Mouse (Mus musculus): Measurements from ENCODE around the gene Ceacam9. TPM values are rescaled to one million over a fixed set of nuclear protein-coding genes. Genes with fewer than 3 reads are reported as not detected.
"Not testable (repeated sequence)": the region's sequence is repeated elsewhere in the genome, so short reads cannot be mapped to it uniquely, and the experiment has no call there.

The Ceacam9 gene
- polyA plus RNA-seq, 1 experiment, result not detected

DNA sequence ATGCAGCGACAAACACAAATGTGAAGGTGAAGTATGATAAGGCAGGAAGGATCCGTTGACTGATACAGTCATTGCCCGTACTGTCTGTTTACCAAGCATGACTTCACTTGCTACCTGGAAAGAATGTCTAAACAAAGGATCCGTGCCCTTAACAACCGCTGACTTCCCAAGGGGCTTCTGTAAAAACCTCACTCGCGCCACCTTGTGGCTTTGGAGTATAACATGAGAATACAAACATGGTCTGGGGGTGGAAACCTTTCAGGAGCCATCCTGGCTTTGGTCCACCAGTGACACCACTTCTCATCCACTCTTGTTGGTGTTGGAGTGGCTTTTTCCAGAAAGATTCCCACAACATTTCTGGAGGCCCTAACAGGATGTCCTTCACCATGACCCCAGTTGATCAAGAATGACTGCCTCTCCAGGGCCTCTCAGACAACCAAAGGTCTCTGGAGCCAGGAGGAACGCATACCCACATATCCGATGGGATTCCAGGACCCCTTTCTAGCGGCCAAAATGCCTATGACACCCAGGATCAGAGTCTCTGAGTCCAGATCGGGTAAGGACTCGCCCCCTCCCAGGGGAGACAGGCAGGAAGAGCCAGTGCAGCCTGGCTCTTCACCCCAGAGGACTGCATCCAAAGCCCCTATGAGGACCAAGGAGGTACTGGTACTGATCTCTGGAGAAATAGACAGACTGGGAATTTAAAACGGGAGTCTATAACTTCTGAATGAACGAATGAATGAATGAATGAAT is 7.0 kb downstream of the Ceacam9 start:
- peak overlapping the region; percentile 22 for H3K27ac ChIP-seq (replicated peaks; ENCODE audit: low read depth, low read length)

GRCm38 (mm10) chr7:16729563-16729962 is 7.8 kb downstream of the Ceacam9 start:
- H3K4me1 ChIP-seq (ENCODE audit: control insufficient read depth, insufficient read depth, insufficient read length, low read length), result peaks cover 10% of the 10 kb centered on the region
- not testable (repeated sequence) for H3K4me3 ChIP-seq (ENCODE audit: insufficient read depth, low read depth, low read length); H3K27ac ChIP-seq (replicated peaks; ENCODE audit: low read depth, low read length)

More for the DNA sequence above, 7.0 kb downstream of the Ceacam9 start:
- peaks cover 10% of the 10 kb centered on the region for H3K4me1 ChIP-seq (ENCODE audit: control insufficient read depth, insufficient read depth, insufficient read length, low read length)
- no peak overlapping the region for H3K4me3 ChIP-seq (ENCODE audit: insufficient read depth, low read depth, low read length)

DNA sequence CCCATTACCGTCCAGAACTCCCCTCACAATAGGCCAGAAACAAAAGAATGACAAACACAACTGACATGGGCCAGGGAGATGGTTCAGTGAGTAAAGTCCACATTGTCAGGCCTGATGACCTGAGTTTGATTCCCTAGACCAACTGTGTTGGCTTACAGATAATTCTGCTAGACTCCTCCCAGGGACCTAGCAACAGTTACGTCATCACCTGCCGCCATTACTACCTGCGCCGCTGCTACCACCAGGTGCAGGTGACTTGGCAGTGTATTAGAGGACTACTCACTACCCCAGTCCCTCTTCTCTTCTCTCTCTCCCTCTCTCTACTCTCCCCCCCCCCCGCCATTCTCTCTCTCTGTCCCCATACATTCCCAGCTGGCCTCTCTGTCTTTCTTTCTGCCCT is 9.1 kb downstream of the Ceacam9 start:
- H3K27ac ChIP-seq (replicated peaks; ENCODE audit: low read depth, low read length), result no peak overlapping the region
- peaks cover 10% of the 10 kb centered on the region for H3K4me1 ChIP-seq (ENCODE audit: control insufficient read depth, insufficient read depth, insufficient read length, low read length)
- no peak overlapping the region for H3K4me3 ChIP-seq (ENCODE audit: insufficient read depth, low read depth, low read length)

- H3K4me3 ChIP-seq (ENCODE audit: insufficient read depth, low read depth, low read length), result no peak overlapping the region
- no peak overlapping the region for H3K27ac ChIP-seq (replicated peaks; ENCODE audit: low read depth, low read length)
- peaks cover 10% of the 10 kb centered on the region for H3K4me1 ChIP-seq (ENCODE audit: control insufficient read depth, insufficient read depth, insufficient read length, low read length)
These were observed 10.2 kb downstream of the Ceacam9 start for GRCm38 (mm10) chr7:16731893-16732422.

GRCm38 (mm10) chr7:16737606-16738072 is 15.9 kb downstream of the Ceacam9 start:
- H3K4me1 ChIP-seq (ENCODE audit: control insufficient read depth, insufficient read depth, insufficient read length, low read length), result peaks cover 4% of the 10 kb centered on the region; the same call in 1 of the 2 replicates
- H3K4me3 ChIP-seq (ENCODE audit: insufficient read depth, low read depth, low read length), result peak overlapping the region; percentile 79

DNA sequence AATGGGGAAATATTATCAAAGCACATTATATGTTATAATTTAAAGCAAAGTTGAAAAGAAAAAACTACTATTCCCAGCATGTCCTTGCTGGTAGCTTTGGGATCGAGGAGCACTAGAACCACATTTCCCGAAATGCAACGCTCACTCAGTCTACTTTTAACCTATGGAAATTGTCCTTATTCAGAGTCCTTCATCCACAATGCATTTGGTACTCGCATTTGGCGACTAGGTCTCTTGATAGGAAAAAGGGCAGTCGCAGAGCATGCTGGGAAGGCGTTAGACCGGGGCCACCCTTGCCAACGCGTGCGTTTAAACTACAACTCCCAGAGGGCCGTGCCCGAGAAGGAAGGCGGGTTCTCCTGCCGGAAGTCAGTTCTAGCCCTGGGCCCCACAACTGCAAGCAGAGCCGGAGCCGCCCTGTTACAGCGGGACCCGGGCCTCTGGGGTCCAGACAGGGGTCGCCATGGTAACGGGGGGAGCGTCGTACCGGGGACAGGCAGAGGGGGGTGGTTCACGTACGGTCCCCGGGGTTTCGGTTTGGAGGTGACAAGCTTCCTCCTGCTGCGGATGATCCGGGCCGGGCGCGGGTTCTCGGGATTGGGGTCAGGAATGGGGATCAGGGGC is 16.5 kb downstream of the Ceacam9 start, which contains the start of gene Ap2s1:
TSS of gene Ap2s1 (plus strand) at position 338 of the 624 bp plus-strand sequence.
- Histone ChIP-seq H3K4me1 (ENCODE audit: control insufficient read depth, insufficient read depth, insufficient read length, low read length) (peaks cover 4% of the 10 kb centered on the region; the same call in 1 of the 2 replicates), H3K27ac (replicated peaks; ENCODE audit: low read depth, low read length) (peak within 1 kb of the TSS; percentile 9), H3K4me3 (ENCODE audit: insufficient read depth, low read depth, low read length) (peak within 1 kb of the TSS; percentile 79)

More at GRCm38 (mm10) chr7:16737606-16738072, 15.9 kb downstream of the Ceacam9 start:
- H3K27ac ChIP-seq (replicated peaks; ENCODE audit: low read depth, low read length), result no peak overlapping the region

DNA sequence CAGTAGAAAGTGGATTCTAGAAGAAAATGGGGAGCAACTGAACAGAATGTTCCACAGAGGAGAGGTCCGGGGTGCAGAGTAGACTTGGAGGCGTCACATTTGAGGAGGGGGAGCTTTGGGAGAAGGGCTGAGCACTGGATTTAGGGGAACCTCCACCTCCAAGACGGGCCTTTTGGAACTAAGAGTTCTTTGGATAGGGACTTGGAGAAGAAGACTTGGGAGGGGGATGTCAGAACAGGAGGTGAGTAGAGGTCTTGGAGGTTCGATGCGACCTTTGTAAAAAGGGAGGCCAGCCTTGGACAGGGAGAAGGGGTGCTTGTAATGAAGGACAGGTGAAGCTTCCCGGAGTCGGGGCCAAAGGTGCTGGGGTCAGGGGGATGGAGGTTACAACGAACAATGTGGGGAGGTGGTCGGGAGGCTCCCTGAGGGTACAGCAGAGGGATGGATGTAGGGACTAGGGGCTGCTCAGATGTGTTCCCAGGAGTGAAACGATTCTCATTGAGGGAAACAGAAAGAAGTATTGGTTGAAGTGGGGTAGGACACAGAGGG is 17.4 kb downstream of the Ceacam9 start:
- H3K4me3 ChIP-seq (ENCODE audit: insufficient read depth, low read depth, low read length), result peak overlapping the region; percentile 79
- peaks cover 4% of the 10 kb centered on the region; the same call in 1 of the 2 replicates for H3K4me1 ChIP-seq (ENCODE audit: control insufficient read depth, insufficient read depth, insufficient read length, low read length)
- H3K27ac ChIP-seq (replicated peaks; ENCODE audit: low read depth, low read length), result no peak overlapping the region

DNA sequence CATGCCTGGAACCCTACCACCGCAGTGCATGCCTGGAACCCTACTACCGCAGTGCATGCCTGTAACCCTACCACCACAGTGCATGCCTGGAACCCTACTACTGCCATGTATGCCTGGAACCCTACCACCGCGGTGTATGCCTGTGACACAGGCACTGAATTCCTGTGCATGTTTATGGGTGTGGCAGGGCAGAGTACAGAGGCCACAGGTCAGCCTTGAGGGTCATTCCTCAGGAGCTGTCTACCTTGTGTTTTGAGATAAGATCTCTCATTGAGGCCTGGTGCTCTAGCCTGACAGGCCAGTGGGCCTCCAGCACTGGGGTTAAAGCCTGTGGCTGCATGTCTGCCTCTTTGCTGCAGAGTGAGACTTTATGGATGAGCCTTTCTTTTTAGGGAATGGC is 23.6 kb downstream of the Ceacam9 start:
- no peaks in the 10 kb centered on the region for H3K4me1 ChIP-seq (ENCODE audit: control insufficient read depth, insufficient read depth, insufficient read length, low read length)
- H3K27ac ChIP-seq (replicated peaks; ENCODE audit: low read depth, low read length), result no peak overlapping the region
- no peak overlapping the region for H3K4me3 ChIP-seq (ENCODE audit: insufficient read depth, low read depth, low read length)

- no peaks in the 10 kb centered on the region for H3K4me1 ChIP-seq (ENCODE audit: control insufficient read depth, insufficient read depth, insufficient read length, low read length)
- H3K4me3 ChIP-seq (ENCODE audit: insufficient read depth, low read depth, low read length), result no peak overlapping the region
- no peak overlapping the region for H3K27ac ChIP-seq (replicated peaks; ENCODE audit: low read depth, low read length)
These were observed 24.4 kb downstream of the Ceacam9 start for GRCm38 (mm10) chr7:16746093-16746492.

GRCm38 (mm10) chr7:16747656-16748055 is 25.9 kb downstream of the Ceacam9 start:
- H3K27ac ChIP-seq (replicated peaks; ENCODE audit: low read depth, low read length), result no peak overlapping the region
- no peak overlapping the region for H3K4me3 ChIP-seq (ENCODE audit: insufficient read depth, low read depth, low read length)
- H3K4me1 ChIP-seq (ENCODE audit: control insufficient read depth, insufficient read depth, insufficient read length, low read length), result no peaks in the 10 kb centered on the region

GRCm38 (mm10) chr7:16752016-16752415 is 30.3 kb downstream of the Ceacam9 start:
- Histone ChIP-seq H3K4me1 (ENCODE audit: control insufficient read depth, insufficient read depth, insufficient read length, low read length) (peaks cover 8% of the 10 kb centered on the region), H3K27ac (replicated peaks; ENCODE audit: low read depth, low read length) (no peak overlapping the region), H3K4me3 (ENCODE audit: insufficient read depth, low read depth, low read length) (no peak overlapping the region)

GRCm38 (mm10) chr7:16755362-16756017 is 33.8 kb downstream of the Ceacam9 start:
- Histone ChIP-seq H3K27ac (replicated peaks; ENCODE audit: low read depth, low read length) (peak overlapping the region; percentile 10; the same call in 1 of the 2 replicates), H3K4me1 (ENCODE audit: control insufficient read depth, insufficient read depth, insufficient read length, low read length) (peaks cover 8% of the 10 kb centered on the region), H3K4me3 (ENCODE audit: insufficient read depth, low read depth, low read length) (no peak overlapping the region)

GRCm38 (mm10) chr7:16758872-16759574 is 37.3 kb downstream of the Ceacam9 start:
- Histone ChIP-seq H3K4me3 (ENCODE audit: insufficient read depth, low read depth, low read length) (no peak overlapping the region), H3K4me1 (ENCODE audit: control insufficient read depth, insufficient read depth, insufficient read length, low read length) (peaks cover 14% of the 10 kb centered on the region), H3K27ac (replicated peaks; ENCODE audit: low read depth, low read length) (no peak overlapping the region)

DNA sequence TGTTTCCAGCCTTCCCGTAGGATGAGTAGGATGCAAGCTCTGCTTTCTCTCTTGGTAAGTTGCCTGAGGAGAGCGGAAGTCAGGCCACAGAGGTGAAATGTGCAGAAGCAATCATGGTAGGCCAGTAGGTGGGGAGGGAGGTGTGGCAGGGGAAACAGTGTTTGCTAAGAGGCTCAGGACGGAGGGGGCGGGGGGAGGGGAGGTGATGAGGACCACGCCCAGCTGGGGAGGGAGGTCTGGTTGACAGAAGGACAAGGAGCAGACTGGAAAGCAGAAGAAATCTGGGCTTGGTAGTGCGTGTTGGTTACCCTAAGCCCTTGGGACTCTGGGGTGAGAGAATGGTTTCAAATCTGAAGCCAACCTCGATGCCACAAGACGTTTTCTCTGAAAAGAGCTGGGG is 38.6 kb downstream of the Ceacam9 start:
- Histone ChIP-seq H3K27ac (replicated peaks; ENCODE audit: low read depth, low read length) (peak overlapping the region; percentile 68), H3K4me3 (ENCODE audit: insufficient read depth, low read depth, low read length) (0 out of 2 replicates have a peak overlapping the region, but pooled peaks have one; percentile 11), H3K4me1 (ENCODE audit: control insufficient read depth, insufficient read depth, insufficient read length, low read length) (peaks cover 13% of the 10 kb centered on the region)

Measured in brown adipose tissue, adult 24 weeks (tissue).